Mouse (Mus musculus) left cerebral cortex, adult 9 months (tissue): Measurements from ENCODE around the gene Ccnt2.
A peak's percentile ranks its signal among the peaks of the same experiment; 100 is the strongest.

Source experiments
- DNase-seq, 2 experiments: peaks; one replicate each; pipeline ENCODE4 v3.0.0; 2022; ENCODE audit warnings: low spot score in 2 of 2

Ccnt2 gene

DNA sequence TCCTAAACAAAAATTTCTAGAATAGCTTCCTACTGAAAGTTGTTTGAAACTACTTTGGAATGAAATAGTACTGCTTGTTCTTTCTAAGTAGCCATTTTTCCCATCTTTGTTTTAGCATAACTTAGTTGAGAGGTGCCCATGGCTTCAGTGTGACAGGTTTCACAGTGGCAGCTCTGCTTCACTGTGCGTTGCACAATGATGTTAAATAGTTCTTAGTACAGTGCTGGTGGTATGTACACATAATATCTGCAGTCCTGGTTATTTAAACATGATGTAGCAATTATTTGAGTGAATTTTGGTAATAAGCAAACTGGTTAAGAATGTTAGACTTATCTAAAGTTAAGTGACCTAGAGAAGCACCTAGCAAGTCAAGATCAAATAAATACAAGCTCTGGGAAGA, 19.5 kb downstream of the Ccnt2 start:
- no peak for DNase-seq

GRCm38 (mm10) chr1:127795087-127795769, 21.3 kb downstream of the Ccnt2 start:
- DNase-seq: no peak

DNA sequence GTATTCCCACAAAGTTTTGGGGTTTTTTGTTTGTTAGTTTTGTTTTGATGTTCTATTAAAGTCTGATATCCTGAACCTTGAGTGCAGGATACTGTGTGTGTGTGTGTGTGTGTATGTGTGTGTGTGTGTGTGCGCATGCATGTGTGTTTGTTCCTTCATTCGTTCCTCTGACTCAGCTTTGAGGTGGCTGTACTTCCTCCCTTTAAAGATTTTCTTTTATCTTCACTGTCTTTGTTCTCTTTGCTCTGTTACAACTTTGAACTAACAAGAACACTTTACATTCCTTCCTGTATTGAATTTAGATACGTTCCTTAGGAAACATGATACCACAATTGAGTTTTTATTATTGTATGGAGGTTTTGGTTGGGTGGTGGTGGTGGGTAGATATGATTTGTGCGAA, 22.4 kb downstream of the Ccnt2 start:
- no peak for DNase-seq

- DNase-seq: no peak
Measured at GRCm38 (mm10) chr1:127796752-127797151, 22.8 kb downstream of the Ccnt2 start.

- DNase-seq: no peak
Measured at GRCm38 (mm10) chr1:127802916-127803315, 29.0 kb downstream of the Ccnt2 start.

GRCm38 (mm10) chr1:127808671-127809070, 34.7 kb downstream of the Ccnt2 start:
- no peak for DNase-seq

GRCm38 (mm10) chr1:127812929-127813328, 39.0 kb downstream of the Ccnt2 start:
- DNase-seq: peak; percentile 27 to 35

GRCm38 (mm10) chr1:127816381-127816780, 42.4 kb downstream of the Ccnt2 start:
- no peak for DNase-seq

DNA sequence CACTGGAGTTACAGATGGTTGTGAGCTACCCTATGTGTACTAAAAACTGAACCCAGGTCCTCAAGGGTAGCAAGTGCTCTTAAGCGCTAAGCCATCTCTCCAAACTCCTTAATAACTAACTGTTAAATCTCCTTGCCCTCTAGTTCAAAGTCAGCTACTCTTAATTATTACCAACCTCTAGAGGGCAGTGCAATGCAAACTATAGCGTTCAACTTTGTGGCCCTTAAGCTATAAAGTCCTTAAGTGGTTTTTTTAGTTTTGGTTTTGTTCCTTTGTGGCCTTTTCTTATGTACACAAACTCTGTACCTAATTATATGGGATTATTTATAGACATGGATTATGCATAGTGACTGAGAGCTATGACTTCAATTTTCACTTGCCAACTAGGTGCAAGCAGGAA, 53.4 kb downstream of the Ccnt2 start:
- DNase-seq: peak in 1 of 2 experiments; percentile 39

GRCm38 (mm10) chr1:127830215-127830921, 56.4 kb downstream of the Ccnt2 start:
- DNase-seq: no peak

- DNase-seq: no peak
Measured at GRCm38 (mm10) chr1:127833714-127834113, 59.8 kb downstream of the Ccnt2 start.

- DNase-seq: no peak
Measured at GRCm38 (mm10) chr1:127834202-127834601, 60.2 kb downstream of the Ccnt2 start.

DNA sequence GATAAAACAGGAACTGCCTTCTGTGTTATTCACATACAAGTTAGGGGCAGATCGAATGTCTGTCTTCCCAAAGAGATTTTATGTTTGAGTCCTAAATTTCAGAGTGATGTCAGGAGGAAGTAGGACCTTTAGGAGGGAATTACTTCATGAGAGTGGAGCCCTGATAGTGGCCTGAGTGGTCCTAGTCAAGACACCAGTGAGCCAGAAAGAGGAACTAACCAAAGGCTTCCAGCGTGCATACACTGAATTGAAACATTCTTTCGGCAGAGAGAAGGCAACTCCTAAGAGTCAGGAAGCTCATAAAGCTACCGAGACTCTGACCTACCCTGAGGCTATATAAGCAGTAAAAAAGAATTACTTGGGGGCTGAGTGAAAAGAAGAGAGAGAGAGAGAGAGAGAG, 62.7 kb downstream of the Ccnt2 start:
- DNase-seq: no peak

- no peak for DNase-seq
Measured at GRCm38 (mm10) chr1:127838602-127839001, 64.6 kb downstream of the Ccnt2 start.

DNA sequence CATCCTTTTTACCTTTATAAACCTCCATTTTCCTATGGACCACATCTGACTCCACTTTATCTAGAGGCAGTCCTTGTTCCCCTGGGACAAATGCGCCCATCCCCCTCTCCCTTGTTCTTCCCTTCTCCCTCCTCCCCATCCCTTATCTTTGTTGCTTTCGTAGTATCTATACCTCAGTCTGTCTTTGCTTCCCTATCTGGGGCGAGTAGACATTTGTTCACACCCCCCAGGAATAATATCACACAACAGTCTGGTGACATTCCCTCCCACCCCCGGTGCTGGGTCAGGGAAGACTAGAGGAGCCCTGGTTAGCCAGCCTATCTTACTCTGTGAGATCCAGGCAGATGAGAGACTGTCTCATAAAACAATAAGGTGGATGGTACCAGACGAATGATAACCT, 71.5 kb downstream of the Ccnt2 start:
- no peak for DNase-seq

- DNase-seq: no peak
Measured at GRCm38 (mm10) chr1:127850075-127850610, 76.2 kb downstream of the Ccnt2 start.

DNA sequence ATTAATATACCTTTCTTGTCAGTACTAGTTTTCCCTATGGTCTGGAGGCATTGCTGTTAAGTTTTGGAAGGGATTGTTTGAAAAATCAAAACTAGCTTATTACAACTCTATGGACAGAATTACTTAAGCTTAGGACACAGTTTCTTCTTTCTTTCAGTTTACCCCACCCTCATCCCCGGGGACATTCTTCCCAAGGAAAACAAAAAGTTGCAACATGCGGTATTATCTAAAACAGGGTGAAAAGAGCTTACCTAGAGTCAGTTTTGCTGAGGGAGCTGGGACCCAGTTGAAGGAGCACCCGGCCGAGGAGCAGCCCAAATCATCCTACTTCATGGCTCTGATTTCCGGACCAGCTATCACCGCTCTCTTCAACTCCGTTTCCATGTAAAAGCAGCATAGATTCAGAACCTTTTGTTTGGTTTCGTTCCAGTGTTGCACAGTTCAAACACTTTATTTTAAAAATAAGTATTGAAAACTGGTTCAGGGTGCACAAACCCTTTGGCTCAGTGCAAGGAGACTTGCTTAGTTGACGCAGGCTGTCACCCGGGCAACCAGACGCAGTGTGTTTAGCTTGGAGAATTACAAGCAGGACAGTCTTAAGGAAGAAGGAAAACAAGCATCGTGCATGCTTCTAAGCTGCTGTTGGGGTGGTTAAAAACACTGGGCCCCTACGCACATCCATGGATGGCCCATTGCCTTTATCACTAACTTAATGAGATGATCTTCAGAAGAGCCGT, 80.7 kb downstream of the Ccnt2 start, which contains the start of gene Map3k19:
Gene Map3k19 (minus strand): TSS at position 546 of the 737 bp plus-strand sequence.
- DNase-seq: peak in 1 of 2 experiments; percentile 48
